Mouse (Mus musculus) heart, postnatal 36 days (tissue): ENCODE results near the gene Sacs. TPM values are rescaled to one million over a fixed set of nuclear protein-coding genes. Genes with fewer than 3 reads are reported as not detected.
A peak's percentile ranks its signal among the peaks of the same experiment; 100 is the strongest.

Experiments
- DNase-seq, 2 experiments: peaks; one replicate each; pipeline ENCODE4 v3.0.0; 2021 to 2022
- intact Hi-C: fragments of 180-260 bp; cut with DNase I; formaldehyde crosslinking; loops from one replicate; pipeline ENCODE4 v1.15.1; 2025
- total RNA-seq, 2 experiments: library from RNA; stranded (reverse); gene quantifications; 2 replicates each; pipeline ENCODE4 v1.2.3; 2021

The Sacs gene
- total RNA-seq, 2 experiments from 2014 or later: 27.0 to 31.9 TPM

DNA sequence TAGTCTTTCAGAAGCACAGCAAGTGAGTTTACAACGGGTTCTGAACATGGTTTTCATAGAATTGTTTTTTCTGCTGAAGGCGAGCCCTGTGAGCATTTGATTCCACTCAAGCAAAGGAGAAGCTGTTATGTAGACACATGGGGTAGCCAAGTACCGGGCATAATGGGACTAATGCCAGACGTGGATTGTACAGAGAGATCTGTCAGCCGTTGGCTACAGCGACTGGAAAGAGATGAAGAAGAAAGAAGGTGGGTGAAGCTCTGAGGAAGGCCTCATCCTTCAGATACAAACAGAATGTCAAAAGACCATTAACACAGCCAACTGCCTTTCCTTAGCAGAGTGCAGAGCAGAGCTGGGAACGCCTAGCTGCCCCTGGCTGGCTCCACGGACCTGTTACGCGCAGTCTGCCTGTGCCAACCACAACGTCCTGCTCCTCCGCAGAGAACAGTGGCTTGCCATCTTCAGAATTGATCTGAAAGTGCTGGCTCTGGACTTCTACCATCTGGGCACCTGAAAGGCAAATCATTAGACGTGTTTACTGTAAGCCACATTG lies 93.8 kb downstream of the Sacs start:
- DNase-seq: no peak
- intact Hi-C loops: no loop called here

DNA sequence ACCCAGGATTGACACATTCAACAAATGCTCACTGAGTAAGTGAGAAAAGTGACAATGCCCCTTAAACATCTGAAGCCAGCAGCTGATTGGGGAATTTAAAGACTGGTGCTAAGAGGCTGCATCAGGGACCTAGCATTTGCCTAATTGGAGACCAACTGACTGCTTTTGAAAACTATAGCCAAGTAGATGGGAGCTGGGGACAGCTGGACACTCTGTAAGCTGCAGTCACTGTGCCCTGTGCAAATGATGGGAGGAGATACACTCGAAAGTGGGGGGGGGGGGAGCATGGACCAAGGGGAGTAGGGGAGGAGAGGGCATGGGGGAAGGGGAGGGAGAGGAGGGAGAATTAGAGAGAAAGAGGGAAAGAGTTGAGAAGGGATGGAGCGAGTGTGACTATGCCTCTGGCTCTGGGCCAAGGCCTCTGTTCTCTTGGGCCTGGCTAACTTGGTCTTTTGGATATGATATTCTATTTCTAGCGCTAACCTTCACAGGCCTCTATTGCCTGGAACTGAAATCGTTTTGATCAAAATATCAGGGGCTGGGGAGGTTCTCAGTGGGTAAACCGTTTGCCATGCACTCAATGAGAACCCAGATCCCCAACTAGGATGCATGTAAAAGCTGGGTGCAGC lies 97.7 kb downstream of the Sacs start:
- intact Hi-C loops: no loop called here
- DNase-seq: peak in 1 of 2 experiments; percentile 19

DNA sequence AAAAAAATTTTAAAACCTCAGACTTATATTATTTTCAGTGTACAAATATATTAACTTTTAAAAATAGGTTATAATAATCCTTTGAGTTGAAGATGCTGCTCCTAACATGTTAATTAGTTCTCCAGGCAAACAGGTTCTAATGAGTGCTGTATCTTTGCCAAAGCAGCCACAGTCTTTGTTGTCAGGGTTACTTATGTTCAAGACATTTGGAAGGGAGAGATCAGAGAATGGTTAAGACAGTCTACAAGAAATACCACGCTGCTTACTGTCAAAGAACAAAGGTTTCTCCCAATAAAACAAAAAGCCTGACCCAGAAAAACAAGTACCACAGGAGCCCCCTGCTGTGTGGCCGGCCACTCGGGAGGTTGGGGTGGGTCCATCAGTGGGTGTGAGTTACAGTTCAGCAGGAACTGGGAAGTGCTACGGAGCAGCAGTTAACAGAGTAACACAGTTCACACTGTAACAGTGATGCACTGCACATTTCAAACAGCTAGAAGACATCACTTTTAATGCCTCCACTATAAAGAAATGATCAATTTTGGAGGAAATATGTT lies 98.9 kb downstream of the Sacs start:
- intact Hi-C loops: no loop called here
- no peak for DNase-seq

DNA sequence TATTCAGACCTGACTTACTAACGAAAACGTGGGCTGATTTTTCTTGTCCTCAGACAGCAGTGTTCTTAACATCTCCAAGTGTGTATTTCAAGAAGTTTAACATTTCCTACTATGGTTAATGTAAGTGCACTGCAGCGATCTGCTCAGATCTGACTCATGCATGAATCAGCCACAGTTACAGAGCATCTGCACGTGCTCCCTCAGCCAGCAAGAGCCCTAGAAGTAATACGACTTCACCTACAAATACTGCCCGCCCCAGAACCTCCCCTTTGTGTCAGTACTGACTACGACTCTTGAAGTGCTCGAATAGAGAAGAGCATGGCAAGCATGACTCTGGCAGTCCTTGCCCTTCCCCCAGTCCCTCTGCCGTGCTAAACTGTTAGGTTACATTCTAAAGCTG lies 100.5 kb downstream of the Sacs start:
- intact Hi-C loops: no loop called here
- DNase-seq: no peak

- no peak for DNase-seq
- intact Hi-C loops: loop anchor here (1.0 to 5.0 kb wide), 2 partner anchors 35 to 52 kb away; no protein-coding TSS in a partner anchor
Measured at GRCm38 (mm10) chr14:61242611-61243010, 104.4 kb downstream of the Sacs start.

- peak in 1 of 2 experiments; percentile 23 for DNase-seq
- intact Hi-C loops: no loop called here
Measured at GRCm38 (mm10) chr14:61246444-61246843, 108.2 kb downstream of the Sacs start.

DNA sequence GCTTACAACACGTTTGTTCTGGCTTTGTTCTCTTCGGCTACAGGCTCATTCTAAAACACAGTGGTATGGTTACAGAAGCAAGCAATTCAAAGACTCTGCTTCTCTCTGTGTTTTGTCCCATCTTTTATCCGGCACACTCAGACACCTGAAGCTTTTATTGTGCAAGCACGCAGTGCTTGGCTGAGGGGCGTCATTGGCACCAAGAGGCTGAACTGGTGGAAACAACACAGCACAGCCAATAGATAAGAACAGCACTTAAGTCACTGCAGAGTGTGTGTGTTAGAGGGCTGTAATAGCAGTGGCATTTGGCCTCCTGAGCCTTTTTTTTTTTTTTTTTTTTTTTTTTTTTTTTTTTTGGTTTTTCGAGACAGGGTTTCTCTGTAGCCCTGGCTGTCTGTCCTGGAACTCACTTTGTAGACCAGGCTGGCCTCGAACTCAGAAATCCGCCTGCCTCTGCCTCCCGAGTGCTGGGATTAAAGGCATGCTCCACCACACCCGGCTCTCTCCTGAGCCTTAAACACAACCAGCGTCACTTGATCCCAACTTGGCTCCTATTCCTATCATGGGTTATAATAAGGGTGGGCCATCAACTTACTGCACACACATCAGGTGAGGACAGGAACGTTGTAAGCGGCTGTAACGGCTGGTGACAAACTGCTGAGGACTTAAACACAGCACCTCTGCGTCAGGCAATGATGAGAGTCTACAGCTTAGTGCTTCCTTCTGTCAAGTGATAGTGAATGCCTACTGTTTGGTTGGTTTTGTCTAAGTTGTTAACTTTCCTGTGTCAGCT lies 114.5 kb downstream of the Sacs start:
- intact Hi-C loops: no loop called here
- peak in 1 of 2 experiments; percentile 38 for DNase-seq

GRCm38 (mm10) chr14:61258352-61258751 lies 120.1 kb downstream of the Sacs start, which contains the start of gene Sgcg:
TSS of gene Sgcg (minus strand) at chr14:61258490.
- intact Hi-C loops: no loop called here
- peak; percentile 48 to 58 for DNase-seq

- no peak for DNase-seq
- intact Hi-C loops: no loop called here
Measured at GRCm38 (mm10) chr14:61259084-61259483, 120.8 kb downstream of the Sacs start.

DNA sequence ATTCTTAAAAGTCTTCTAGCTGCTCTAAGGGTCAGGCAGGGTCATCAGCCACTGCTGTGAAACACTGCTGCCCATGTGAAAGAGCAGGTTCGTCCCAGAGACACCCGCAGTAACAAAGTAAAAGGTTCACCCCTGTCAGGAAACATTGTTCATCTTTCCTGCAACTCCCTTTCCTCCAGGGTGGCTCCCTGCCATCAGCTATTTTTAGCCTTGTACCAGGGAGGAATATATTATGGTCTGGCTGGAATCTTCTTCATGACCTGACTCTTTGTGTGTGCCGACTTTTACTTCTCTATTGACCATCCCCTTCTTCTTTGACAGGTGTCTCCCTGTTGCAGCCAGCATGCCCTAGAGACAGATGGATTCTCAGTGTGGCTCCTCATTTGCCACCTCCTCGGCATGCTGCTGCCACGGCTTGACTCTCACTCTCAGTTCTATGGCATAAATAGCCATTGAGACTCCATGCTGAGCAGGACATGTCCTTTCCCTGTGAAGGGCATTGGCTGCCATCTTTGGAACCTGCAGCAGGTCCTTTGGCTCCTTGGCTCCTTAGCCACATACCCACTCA lies 129.7 kb downstream of the Sacs start:
- intact Hi-C loops: no loop called here
- peak; percentile 22 to 41 for DNase-seq

GRCm38 (mm10) chr14:61274414-61275198 lies 136.3 kb downstream of the Sacs start:
- intact Hi-C loops: loop anchor here (5.0 kb wide), 1 partner anchor 32 kb away; no protein-coding TSS in a partner anchor

GRCm38 (mm10) chr14:61277285-61277684 lies 139.0 kb downstream of the Sacs start:
- intact Hi-C loops: loop anchor here (5.0 kb wide), 1 partner anchor 35 kb away; no protein-coding TSS in a partner anchor
- DNase-seq: peak; percentile 34 to 66

More at GRCm38 (mm10) chr14:61274414-61275198, 136.3 kb downstream of the Sacs start:
- DNase-seq: no peak

DNA sequence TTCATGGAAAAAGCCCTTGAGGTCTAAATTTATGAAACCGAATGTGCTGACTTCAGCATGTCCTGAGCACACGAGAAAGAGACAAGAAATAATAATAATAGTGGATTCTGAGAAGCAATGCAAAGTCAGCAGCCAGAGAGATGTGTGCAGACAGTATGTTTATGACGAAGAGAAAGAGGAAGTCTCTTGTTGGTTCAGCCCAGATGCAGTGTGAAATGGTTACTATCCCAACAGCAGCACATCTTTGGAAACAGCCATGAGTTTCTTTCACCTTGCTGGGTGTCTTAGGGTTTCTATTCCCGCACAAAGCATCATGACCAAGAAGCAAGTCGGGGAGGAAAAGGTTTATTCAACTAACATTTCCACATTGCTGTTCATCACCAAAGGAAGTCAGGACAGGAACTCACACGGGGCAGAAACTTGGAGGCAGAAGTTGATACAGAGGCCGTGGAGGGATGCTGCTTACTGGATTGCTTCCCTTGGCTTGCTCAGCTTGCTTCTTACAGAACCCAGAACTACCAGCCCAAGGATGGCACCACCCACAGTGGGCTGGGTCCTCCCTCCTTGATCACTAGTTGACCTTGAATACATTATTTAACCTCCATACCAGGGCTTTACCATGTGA lies 140.5 kb downstream of the Sacs start:
- DNase-seq: no peak
- intact Hi-C loops: loop anchor here (5.0 kb wide), 1 partner anchor 36 kb away; no protein-coding TSS in a partner anchor

DNA sequence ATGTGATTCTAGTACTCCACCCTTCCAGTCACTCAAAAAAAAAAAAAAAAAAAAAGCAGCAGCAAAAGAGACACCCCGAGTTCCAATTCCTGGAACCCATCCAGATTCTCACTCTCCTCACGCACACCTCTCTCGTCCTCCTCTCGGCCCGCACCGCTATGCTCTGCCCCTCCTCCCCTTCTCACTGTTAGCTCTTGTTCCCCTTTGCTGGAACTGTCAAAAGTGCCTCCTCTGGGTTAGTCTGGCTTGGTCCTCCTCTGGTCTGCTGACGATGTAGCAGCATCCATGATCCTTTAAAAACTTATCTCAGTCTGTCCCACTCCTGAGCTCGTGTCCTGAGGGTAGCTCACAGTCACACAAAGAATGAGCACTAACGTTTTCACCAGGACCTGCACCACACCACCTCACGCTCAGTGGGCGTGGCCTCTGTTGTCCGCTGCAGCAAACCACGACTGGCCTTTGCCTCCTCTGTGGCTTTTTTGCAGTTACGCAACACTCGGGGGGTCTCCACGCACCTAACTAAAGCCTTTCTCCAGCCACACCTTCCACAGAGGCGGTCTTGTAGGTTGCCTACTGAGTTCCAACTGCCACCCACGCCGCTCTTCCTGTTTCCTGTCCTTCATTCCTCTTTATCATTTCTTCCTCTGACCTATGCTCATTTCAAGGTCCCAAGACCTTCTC lies 150.5 kb downstream of the Sacs start:
- intact Hi-C loops: no loop called here

More for the DNA sequence above, 150.5 kb downstream of the Sacs start:
- DNase-seq: no peak

Other genes with a start within 250 kb of the Sacs start
- 1 to 10 TPM; 2.4 to 6.2 TPM for gene Tnfrsf19, start 92.0 kb upstream of the Sacs start, total RNA-seq
- 100 to 1,000 TPM; 237 to 263 TPM for gene Sgcg, start 120.0 kb downstream of the Sacs start, total RNA-seq
- gene Arl11, start 171.3 kb downstream of the Sacs start, total RNA-seq: 1 to 10 TPM; 1.2 to 1.7 TPM
- 1 to 10 TPM; 1.1 TPM for gene Ebpl, start 222.0 kb downstream of the Sacs start, total RNA-seq